Mouse (Mus musculus): ENCODE measurements around the gene Ptgdr2.

DNA sequence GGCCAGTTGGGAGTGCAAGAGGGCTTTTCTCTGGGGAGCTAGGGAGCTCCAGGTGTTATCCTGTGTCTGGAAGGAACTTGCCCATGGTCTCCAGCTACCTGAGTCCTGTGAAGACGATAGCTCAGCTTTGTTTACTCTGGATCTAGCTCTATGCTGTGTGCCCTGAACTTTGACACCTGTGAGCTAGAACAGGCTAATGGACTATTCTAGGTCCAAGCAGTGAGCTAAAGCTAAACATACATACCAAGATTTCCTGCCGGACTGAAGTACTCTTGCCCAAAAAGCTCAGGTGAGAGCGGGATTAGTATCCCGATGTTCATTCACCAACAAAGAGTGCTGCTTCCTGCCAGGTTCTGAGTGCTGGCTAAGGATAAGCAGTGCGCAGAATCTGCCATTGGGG, 32.4 kb upstream of the Ptgdr2 start:
- TF ChIP-seq CTCF (IDR thresholded peaks at IDR 0.05; ENCODE audit: control insufficient read depth, insufficient read depth, insufficient replicate concordance, low read depth, low read length), result no peak
- TF ChIP-seq POLR2A (IDR thresholded peaks at IDR 0.05; ENCODE audit: control insufficient read depth, low read depth, low read length), result no peak
